Mouse (Mus musculus): ENCODE results near the gene Stambpl1. TPM values are rescaled to one million over a fixed set of nuclear protein-coding genes. Genes with fewer than 3 reads are reported as not detected.
A peak's percentile ranks its signal among the peaks of the same experiment; 100 is the strongest.

Gene Stambpl1
- total RNA-seq, 1 experiment from 2014 or later, result 11.9 TPM

DNA sequence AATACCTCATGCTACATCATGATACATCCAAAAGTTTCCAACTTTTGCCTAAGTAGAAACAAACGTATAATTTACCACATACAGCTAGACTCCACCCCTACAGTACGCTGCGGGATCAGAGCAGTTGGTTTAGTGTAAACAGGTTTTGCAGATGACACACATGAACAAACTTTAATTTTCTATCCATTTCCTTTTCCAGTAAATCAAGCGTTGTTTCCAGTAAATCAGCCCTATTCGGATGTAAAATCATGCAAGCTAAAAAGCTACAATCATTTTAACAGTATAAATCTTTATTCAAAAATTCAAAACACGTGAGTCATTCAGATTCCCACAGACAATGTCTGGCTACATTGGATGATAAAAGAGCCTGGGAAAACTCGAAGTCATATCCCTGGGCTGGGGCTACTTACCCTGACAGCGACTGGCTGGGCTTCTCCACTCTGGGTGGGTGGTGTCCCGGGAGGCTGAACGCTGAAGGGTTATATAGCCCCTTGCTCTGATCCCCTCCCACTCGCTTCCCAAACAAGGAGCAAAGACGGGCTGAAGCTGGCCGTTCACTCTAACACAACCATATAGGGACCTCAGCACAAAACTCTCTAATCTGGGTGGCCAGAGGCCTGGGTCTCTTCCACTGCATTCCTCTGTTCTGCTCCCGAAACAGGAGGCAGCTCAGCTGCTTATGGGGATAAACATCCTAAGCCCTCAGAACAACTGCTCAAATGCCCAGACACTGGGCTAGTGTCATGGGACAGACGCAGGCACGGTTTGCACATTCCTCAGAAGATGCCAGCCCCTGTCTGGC lies 63.1 kb downstream of the Stambpl1 start, which contains the start of gene Acta2:
TSS of gene Acta2 (minus strand) at position 711 of the 802 bp plus-strand sequence.
- ATAC-seq (replicated peaks in 1 of 2; ENCODE audit: insufficient read depth in 1 of 2, low FRiP score in 2 of 2, low TSS enrichment in 1 of 2, low read depth in 1 of 2, poor library complexity in 2 of 2, severe bottlenecking in 2 of 2), result no peak

DNA sequence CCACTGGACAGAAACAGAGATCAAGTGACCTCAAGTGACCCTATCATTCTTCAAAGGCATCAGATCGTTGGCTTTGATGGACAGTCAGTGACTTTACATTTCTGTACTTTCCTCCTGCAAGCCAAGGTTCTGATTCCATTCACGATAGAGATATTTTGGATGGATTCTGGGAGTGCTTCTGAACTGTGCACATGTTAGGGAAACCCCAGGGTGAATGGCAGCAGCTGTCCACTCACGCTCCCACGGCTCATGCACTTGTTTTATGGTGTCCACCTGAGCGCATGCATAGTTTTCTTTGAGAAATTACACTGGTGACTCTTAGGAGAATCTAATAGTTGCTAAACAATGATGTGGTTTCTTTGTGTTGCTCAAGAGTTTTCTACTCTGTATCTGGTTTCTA lies 64.1 kb downstream of the Stambpl1 start:
- no peak for ATAC-seq (replicated peaks in 1 of 2; ENCODE audit: insufficient read depth in 1 of 2, low FRiP score in 2 of 2, low TSS enrichment in 1 of 2, low read depth in 1 of 2, poor library complexity in 2 of 2, severe bottlenecking in 2 of 2)

GRCm38 (mm10) chr19:34256936-34257335 lies 64.9 kb downstream of the Stambpl1 start:
- no peak for ATAC-seq (replicated peaks in 1 of 2; ENCODE audit: insufficient read depth in 1 of 2, low FRiP score in 2 of 2, low TSS enrichment in 1 of 2, low read depth in 1 of 2, poor library complexity in 2 of 2, severe bottlenecking in 2 of 2)

GRCm38 (mm10) chr19:34262273-34262974 lies 70.4 kb downstream of the Stambpl1 start:
- no peak; a peak in 1 of 4 replicates for ATAC-seq (replicated peaks in 1 of 2; ENCODE audit: insufficient read depth in 1 of 2, low FRiP score in 2 of 2, low TSS enrichment in 1 of 2, low read depth in 1 of 2, poor library complexity in 2 of 2, severe bottlenecking in 2 of 2)

- no peak for ATAC-seq (replicated peaks in 1 of 2; ENCODE audit: insufficient read depth in 1 of 2, low FRiP score in 2 of 2, low TSS enrichment in 1 of 2, low read depth in 1 of 2, poor library complexity in 2 of 2, severe bottlenecking in 2 of 2)
Measured at GRCm38 (mm10) chr19:34265604-34266193, 73.7 kb downstream of the Stambpl1 start.

DNA sequence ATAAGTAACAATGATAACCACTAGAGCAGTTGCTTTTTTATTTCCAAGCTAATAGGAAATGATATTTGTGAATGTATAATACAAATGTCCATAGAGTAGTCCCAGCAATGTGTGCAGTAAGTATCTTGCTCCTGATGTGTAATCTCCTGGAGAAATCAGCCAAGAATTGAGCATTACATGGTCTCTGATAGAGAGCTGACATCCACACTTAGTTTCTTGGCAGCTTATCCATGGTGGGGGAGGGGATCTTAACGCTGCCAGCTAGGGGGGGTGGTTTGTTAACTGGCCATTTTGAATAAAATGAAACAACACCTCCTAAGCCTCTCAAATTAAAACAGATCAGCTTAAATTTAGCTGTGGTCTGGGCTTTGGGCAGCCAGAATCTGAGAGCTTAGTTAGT lies 77.0 kb downstream of the Stambpl1 start:
- ATAC-seq (replicated peaks in 1 of 2; ENCODE audit: insufficient read depth in 1 of 2, low FRiP score in 2 of 2, low TSS enrichment in 1 of 2, low read depth in 1 of 2, poor library complexity in 2 of 2, severe bottlenecking in 2 of 2), result no peak

GRCm38 (mm10) chr19:34270106-34270726 lies 78.2 kb downstream of the Stambpl1 start:
- peak; percentile 62 to 64; a peak in 2 of 4 replicates for ATAC-seq (replicated peaks in 1 of 2; ENCODE audit: insufficient read depth in 1 of 2, low FRiP score in 2 of 2, low TSS enrichment in 1 of 2, low read depth in 1 of 2, poor library complexity in 2 of 2, severe bottlenecking in 2 of 2)

DNA sequence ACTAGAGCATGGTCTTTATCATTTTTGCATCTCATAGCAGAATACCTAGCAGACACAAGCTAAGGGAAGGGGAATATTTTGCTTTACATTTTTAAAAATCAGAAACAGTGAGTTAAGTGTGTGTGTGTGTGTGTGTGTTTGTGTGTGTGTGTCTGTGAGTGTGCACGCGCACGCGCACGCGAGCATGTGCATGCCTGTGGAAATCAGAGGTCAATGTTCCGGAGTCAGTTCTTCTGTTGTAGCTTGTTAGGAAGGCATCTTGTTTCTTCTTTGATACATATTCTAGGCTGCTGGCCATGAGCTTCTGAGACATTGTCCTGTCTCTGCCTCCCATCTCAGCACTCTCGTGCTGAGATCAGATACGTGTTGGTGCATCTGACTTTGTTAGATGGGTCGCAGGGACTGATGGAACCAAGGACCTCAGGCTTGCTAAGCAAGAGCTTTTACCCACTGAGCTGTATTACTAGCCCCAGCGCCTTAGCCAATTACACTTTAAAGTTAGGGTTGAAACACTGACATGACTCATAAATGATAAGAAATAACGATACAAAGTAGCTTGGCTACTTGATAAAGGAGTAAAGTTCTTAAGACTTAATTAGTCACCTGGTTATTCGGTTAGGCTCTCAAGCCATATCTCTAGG lies 78.9 kb downstream of the Stambpl1 start:
- ATAC-seq (replicated peaks in 1 of 2; ENCODE audit: insufficient read depth in 1 of 2, low FRiP score in 2 of 2, low TSS enrichment in 1 of 2, low read depth in 1 of 2, poor library complexity in 2 of 2, severe bottlenecking in 2 of 2), result no peak

DNA sequence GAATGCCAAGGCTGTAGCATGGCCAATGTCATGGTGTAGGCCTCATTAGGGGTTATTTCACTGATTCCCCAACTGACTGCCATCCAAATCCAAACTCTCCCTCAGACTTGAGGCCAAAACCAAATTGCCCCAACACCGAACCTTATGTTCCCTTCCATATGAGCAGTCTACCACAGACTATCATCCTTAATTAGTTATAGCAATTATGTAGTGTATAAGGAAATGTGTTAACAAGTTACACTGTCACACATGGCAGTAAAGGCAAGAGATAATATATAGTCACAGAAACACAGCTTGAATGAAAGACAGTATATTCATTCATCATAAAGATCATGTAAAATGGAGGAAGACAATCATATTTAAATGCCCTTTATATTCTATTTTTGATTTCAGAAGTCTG lies 81.0 kb downstream of the Stambpl1 start:
- ATAC-seq (replicated peaks in 1 of 2; ENCODE audit: insufficient read depth in 1 of 2, low FRiP score in 2 of 2, low TSS enrichment in 1 of 2, low read depth in 1 of 2, poor library complexity in 2 of 2, severe bottlenecking in 2 of 2), result no peak

DNA sequence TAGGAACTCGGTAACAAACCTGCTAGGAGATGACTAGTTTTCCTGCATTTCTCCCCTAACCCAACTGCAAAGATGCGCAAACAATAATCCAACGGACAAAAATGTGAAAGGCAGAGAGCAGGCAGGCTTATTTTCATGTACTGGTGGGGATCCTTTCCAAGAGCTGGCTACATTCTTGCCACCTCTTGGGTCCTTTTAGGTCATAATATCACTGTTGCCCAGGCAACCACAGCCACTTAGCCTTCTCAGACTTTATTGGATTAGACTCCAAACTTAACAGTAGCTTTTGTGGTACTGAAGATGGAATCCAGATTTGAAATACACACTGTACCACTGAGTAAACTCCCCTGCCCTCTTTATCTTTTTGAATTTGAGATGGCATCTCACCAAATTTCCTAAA lies 86.0 kb downstream of the Stambpl1 start:
- no peak for ATAC-seq (replicated peaks in 1 of 2; ENCODE audit: insufficient read depth in 1 of 2, low FRiP score in 2 of 2, low TSS enrichment in 1 of 2, low read depth in 1 of 2, poor library complexity in 2 of 2, severe bottlenecking in 2 of 2)

GRCm38 (mm10) chr19:34283614-34284013 lies 91.6 kb downstream of the Stambpl1 start:
- no peak for ATAC-seq (replicated peaks in 1 of 2; ENCODE audit: insufficient read depth in 1 of 2, low FRiP score in 2 of 2, low TSS enrichment in 1 of 2, low read depth in 1 of 2, poor library complexity in 2 of 2, severe bottlenecking in 2 of 2)

GRCm38 (mm10) chr19:34284383-34284782 lies 92.4 kb downstream of the Stambpl1 start:
- ATAC-seq (replicated peaks in 1 of 2; ENCODE audit: insufficient read depth in 1 of 2, low FRiP score in 2 of 2, low TSS enrichment in 1 of 2, low read depth in 1 of 2, poor library complexity in 2 of 2, severe bottlenecking in 2 of 2), result no peak; a peak in 1 of 4 replicates

DNA sequence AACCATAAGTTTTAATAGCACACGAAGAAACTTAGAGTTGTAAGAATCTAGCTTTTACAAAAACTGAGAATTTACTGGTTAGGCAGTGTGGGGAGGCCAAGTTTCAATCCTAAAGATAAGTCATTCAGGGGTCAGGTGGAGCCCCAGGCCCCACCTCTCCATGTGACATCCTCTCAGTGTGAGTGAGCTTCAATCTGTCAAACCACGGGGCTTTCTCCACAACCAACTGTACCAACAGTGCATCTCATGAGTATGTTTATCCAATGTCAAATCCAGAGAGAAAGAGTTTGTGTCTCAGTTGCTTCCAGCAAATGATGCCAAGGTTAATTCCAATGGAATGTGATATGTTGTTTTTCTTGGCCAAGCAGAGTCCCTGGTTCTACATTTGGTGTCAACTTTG lies 92.8 kb downstream of the Stambpl1 start:
- no peak for ATAC-seq (replicated peaks in 1 of 2; ENCODE audit: insufficient read depth in 1 of 2, low FRiP score in 2 of 2, low TSS enrichment in 1 of 2, low read depth in 1 of 2, poor library complexity in 2 of 2, severe bottlenecking in 2 of 2)

DNA sequence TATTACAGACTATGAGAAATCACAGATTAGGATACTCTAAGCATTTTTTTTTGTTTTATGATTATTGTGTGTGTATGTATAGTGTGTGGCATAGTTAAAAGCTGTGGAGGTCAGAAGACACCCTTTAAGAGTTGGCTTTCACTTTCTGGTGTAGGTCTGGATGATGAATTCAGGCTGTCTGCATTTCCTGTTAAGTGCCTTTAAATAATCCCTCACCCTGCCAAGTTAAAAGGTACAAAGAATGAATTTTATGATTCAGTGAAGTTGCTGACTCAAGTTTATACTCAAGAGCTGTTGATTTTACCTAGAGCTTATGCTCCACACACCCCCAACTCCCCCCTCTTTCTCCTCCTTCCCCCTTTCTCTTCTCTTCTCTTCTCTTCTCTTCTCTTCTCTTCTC lies 95.2 kb downstream of the Stambpl1 start:
- ATAC-seq (replicated peaks in 1 of 2; ENCODE audit: insufficient read depth in 1 of 2, low FRiP score in 2 of 2, low TSS enrichment in 1 of 2, low read depth in 1 of 2, poor library complexity in 2 of 2, severe bottlenecking in 2 of 2), result no peak

DNA sequence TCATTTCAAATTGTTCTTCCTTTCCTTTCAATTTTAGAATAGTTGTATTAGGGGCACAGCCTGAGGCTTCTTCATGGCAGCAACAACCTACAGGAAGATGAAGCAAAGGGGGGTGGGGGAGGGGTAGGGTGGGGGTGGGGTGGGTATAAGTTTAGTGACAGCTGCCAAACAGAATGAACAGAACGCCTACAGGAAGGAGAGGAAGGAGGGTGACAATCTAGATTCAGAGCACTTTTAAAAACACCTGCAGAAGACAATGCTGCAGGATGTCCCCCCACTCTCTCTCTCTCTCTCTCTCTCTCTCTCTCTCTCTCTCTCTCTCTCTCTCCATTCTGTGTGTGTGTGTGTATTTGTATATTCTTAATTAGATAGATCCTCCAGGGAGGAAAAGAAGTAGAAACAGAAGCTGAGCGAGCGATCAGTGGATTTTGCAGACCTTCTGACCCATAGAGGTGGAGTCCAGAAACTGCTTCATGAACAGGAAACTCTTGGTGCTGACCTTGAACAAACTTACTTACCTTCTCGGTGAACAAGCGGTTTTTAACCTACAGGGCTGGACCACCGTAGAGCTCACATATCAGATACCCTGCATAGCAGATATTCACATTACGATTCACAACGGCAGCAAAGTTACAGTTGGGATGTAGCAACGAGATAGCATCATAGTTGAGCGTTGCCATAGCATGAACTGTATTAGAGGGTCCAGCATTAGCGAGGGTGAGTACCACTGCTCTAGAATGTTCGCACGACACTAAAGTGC lies 95.8 kb downstream of the Stambpl1 start:
- no peak for ATAC-seq (replicated peaks in 1 of 2; ENCODE audit: insufficient read depth in 1 of 2, low FRiP score in 2 of 2, low TSS enrichment in 1 of 2, low read depth in 1 of 2, poor library complexity in 2 of 2, severe bottlenecking in 2 of 2)

DNA sequence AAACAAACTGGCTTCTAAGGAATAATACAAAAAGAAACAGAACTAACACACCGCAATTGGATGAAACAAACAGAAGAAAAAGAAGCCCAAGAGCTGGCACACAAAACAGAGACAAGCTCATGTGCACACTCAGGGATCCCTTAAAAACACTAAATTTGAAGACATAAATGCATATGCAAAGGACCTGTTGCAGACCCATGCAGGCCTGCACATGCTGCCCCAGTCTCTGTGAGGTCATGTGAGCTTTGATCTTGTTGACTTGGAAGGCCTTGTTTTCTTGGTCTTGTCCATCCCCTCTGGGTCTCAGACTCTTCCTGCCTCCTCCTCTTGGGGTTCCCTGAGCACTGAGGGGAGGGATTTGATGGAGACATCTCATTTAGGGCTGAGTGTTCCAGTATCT lies 96.7 kb downstream of the Stambpl1 start:
- ATAC-seq (replicated peaks in 1 of 2; ENCODE audit: insufficient read depth in 1 of 2, low FRiP score in 2 of 2, low TSS enrichment in 1 of 2, low read depth in 1 of 2, poor library complexity in 2 of 2, severe bottlenecking in 2 of 2), result no peak
